Mouse (Mus musculus): ENCODE results near the gene Cdh23. TPM values are rescaled to one million over a fixed set of nuclear protein-coding genes. Genes with fewer than 3 reads are reported as not detected.

Cdh23 gene
- polyA plus RNA-seq, 1 experiment from 2014 or later: 5.7 TPM

GRCm38 (mm10) chr10:60266842-60267401 is 429.4 kb downstream of the Cdh23 start:
- Histone ChIP-seq H3K9ac (replicated peaks) (no peak overlapping the region), H3K27me3 (no peaks in the 10 kb centered on the region), H3K9me3 (no peaks in the 10 kb centered on the region), H3K27ac (no peak overlapping the region), H3K4me2 (replicated peaks) (no peak overlapping the region), H3K4me3 (replicated peaks) (no peak overlapping the region), H3K36me3 (no peaks in the 10 kb centered on the region), H3K4me1 (replicated peaks) (peaks cover 9% of the 10 kb centered on the region)
- no peak for ATAC-seq
- WGBS: 92% methylated on average over 8 of the region's 8 CpGs

DNA sequence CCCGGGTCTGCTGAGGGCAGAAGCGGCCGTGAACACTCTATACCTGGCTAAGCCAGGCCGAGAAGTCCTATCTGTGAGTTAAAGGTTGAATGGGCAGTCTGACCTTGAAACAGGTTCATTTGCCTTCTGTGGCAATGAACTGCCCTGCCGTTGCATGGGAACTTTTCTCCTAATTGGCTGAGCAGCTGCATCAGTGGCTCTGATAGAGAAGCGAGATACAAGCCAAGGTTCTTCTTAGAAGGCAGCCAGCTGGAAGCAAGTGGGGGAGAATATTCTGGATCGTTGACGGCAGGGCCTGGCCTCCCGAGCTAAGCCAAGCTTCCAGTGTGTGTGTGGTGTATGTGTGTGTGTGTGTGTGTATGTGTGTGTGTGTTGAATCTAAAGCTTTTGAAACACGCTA is 431.0 kb downstream of the Cdh23 start:
- ATAC-seq: no peak
- Histone ChIP-seq H3K4me3 (replicated peaks) (no peak overlapping the region), H3K9ac (replicated peaks) (no peak overlapping the region), H3K27ac (no peak overlapping the region), H3K4me2 (replicated peaks) (no peak overlapping the region), H3K36me3 (no peaks in the 10 kb centered on the region), H3K27me3 (no peaks in the 10 kb centered on the region), H3K4me1 (replicated peaks) (peaks cover 13% of the 10 kb centered on the region), H3K9me3 (no peaks in the 10 kb centered on the region)
- 79% methylated on average over 10 of the region's 10 CpGs for WGBS

GRCm38 (mm10) chr10:60263351-60263750 is 432.9 kb downstream of the Cdh23 start:
- 86% methylated on average over 7 of the region's 7 CpGs for WGBS
- no peak overlapping the region for H3K27ac ChIP-seq
- no peaks in the 10 kb centered on the region for H3K36me3 ChIP-seq
- H3K9me3 ChIP-seq: no peaks in the 10 kb centered on the region
- no peaks in the 10 kb centered on the region for H3K27me3 ChIP-seq
- H3K4me1 ChIP-seq (replicated peaks): peaks cover 13% of the 10 kb centered on the region
- no peak overlapping the region for H3K9ac ChIP-seq (replicated peaks)
- ATAC-seq: 0 out of 2 replicates have a peak, but pooled peaks have one; percentile 10
- H3K4me3 ChIP-seq (replicated peaks): no peak overlapping the region
- no peak overlapping the region for H3K4me2 ChIP-seq (replicated peaks)

- H3K4me2 ChIP-seq (replicated peaks): no peak overlapping the region
- ATAC-seq: peak; percentile 93
- no peaks in the 10 kb centered on the region for H3K9me3 ChIP-seq
- 41% methylated on average over 3 of the region's 3 CpGs for WGBS
- peaks cover 13% of the 10 kb centered on the region for H3K4me1 ChIP-seq (replicated peaks)
- peak overlapping the region; percentile 64 for H3K27ac ChIP-seq
- no peak overlapping the region for H3K4me3 ChIP-seq (replicated peaks)
- no peak overlapping the region; the same call in 1 of the 2 replicates for H3K9ac ChIP-seq (replicated peaks)
- H3K36me3 ChIP-seq: no peaks in the 10 kb centered on the region
- no peaks in the 10 kb centered on the region for H3K27me3 ChIP-seq
Observed at GRCm38 (mm10) chr10:60262386-60262785, 433.9 kb downstream of the Cdh23 start.

DNA sequence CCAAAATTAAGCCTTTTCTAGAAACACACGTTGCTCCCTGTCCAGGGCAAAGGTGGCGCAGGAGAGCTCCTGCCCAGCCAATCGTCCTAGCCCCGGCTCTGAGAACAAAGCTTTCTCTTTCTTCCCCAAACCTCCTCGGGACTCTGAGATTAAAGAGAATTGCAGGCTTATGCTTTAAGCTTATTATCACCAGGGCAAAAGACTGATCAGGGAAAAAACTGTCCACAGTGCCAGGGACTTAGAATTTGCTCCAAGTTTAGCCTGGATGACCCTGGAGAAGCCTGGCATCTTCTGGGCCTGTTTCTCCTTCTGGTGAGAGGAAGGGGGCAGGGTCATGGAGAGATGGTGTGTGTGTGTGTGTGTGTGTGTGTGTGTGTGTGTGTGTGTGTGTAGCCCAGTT is 434.8 kb downstream of the Cdh23 start:
- Histone ChIP-seq H3K4me2 (replicated peaks) (no peak overlapping the region), H3K4me1 (replicated peaks) (peaks cover 13% of the 10 kb centered on the region), H3K27me3 (no peaks in the 10 kb centered on the region), H3K27ac (no peak overlapping the region), H3K4me3 (replicated peaks) (no peak overlapping the region), H3K9me3 (no peaks in the 10 kb centered on the region), H3K36me3 (no peaks in the 10 kb centered on the region), H3K9ac (replicated peaks) (no peak overlapping the region)
- WGBS: 17% methylated on average over 5 of the region's 5 CpGs
- no peak for ATAC-seq

DNA sequence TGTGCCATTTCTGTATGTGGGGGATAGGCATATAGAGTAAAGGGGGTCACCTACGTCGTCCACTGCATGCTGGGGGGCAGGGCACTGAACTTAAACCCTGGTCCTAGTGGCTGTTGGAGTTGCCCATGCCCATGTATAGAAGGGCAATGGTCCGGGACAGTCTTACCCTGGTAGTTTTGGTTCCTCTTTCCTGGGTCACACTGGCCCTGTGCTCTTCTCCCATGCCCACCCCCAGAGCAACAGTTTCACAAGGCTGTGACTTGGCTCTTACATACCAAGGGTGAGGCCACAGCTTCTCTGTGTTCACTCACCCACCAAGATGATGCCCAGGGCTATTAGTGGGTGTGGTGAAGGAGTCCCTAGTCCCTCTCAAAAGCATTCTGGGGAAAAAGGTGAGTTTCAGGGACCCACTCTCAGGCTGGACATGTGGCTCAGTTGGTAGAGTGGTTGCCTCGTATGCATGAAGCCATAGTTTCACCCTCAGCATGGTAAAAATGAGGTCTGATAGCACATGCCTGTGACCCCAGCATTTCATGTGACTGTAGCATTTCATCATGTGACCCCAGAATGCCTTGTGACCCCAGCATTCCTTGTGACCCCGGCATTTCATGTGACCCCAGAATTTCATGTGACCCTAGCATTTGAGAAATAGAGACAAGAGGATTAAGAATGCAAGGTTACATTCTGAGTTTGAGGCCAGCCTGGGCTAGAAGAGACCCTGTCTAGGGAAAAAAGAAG is 435.6 kb downstream of the Cdh23 start:
- Histone ChIP-seq H3K9ac (replicated peaks) (no peak overlapping the region), H3K4me3 (replicated peaks) (no peak overlapping the region), H3K36me3 (no peaks in the 10 kb centered on the region), H3K4me1 (replicated peaks) (peaks cover 13% of the 10 kb centered on the region), H3K27me3 (no peaks in the 10 kb centered on the region), H3K9me3 (no peaks in the 10 kb centered on the region), H3K4me2 (replicated peaks) (no peak overlapping the region), H3K27ac (no peak overlapping the region)
- WGBS: 88% methylated on average over 5 of the region's 5 CpGs
- no peak for ATAC-seq

GRCm38 (mm10) chr10:60257261-60257825 is 438.9 kb downstream of the Cdh23 start:
- ATAC-seq: no peak
- no peaks in the 10 kb centered on the region for H3K9me3 ChIP-seq
- H3K27ac ChIP-seq: no peak overlapping the region
- H3K4me2 ChIP-seq (replicated peaks): no peak overlapping the region
- WGBS: 63% methylated on average over 16 of the region's 16 CpGs
- no peaks in the 10 kb centered on the region for H3K27me3 ChIP-seq
- H3K36me3 ChIP-seq: no peaks in the 10 kb centered on the region
- no peak overlapping the region for H3K4me3 ChIP-seq (replicated peaks)
- peaks cover 8% of the 10 kb centered on the region for H3K4me1 ChIP-seq (replicated peaks)
- H3K9ac ChIP-seq (replicated peaks): no peak overlapping the region

GRCm38 (mm10) chr10:60256088-60256487 is 440.2 kb downstream of the Cdh23 start:
- ATAC-seq: no peak
- H3K27me3 ChIP-seq: no peaks in the 10 kb centered on the region
- no peaks in the 10 kb centered on the region for H3K9me3 ChIP-seq
- H3K36me3 ChIP-seq: no peaks in the 10 kb centered on the region
- no peak overlapping the region for H3K4me2 ChIP-seq (replicated peaks)
- no peak overlapping the region for H3K4me3 ChIP-seq (replicated peaks)
- WGBS: 90% methylated on average over 6 of the region's 6 CpGs
- no peak overlapping the region for H3K27ac ChIP-seq
- H3K9ac ChIP-seq (replicated peaks): no peak overlapping the region
- H3K4me1 ChIP-seq (replicated peaks): no peaks in the 10 kb centered on the region

Other genes with a start within 250 kb of the Cdh23 start
- gene Slc29a3, start 56.3 kb upstream of the Cdh23 start, polyA plus RNA-seq (2015; fragmentation: Nextera tagmentation; extraction: Ambion mirVana): 10.3 and 14.0 TPM in 2 replicates
- 3.1 and 4.0 TPM in 2 replicates for gene Unc5b, start 135.1 kb upstream of the Cdh23 start, polyA plus RNA-seq (2015; fragmentation: Nextera tagmentation; extraction: Ambion mirVana)